In the genomic region with DNA sequence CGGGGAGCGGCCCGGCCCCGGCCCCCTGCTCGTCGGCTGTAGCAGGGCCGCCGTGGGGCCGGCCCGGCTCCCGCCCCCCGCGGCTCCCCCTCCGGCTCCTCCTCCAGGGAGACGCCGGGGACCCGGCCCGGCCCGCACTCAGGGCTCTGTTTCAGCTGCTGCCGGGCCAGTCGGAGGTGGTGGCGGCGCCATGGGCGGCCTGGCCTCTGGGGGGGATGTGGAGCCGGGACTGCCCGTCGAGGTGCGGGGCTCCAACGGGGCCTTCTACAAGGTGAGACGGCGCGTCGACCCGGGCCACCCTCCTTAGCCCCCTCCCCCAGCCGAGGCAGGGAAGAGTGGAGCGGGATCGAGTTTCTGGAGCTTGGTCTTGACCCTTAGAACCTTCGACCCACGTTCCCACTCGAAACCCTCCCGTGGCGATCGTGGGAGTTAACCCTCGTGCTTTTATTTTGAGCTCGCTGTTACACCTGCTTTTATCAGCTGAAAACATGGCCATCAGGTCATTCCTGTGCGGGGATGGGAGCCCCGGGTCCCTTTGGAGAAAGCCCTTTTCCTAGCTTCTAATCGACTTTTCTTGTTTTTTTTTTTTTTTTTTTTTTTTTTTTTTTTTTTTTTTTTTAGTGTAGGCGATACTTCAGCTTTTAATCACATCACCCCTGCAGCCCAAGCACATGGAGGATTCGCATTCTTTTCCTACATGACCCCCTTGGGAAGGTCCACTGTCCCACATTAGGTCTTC, we compare ENCODE assay signal across 8 mouse cellular contexts. TPM values are rescaled to one million over a fixed set of nuclear protein-coding genes. Genes with fewer than 3 reads are reported as not detected.
A peak's percentile ranks its signal among the peaks of the same experiment; 100 is the strongest.
DNase-seq lines count a peak whose midpoint lies in the region; ATAC-seq and TF ChIP-seq lines count a peak whose summit lies in the region.

No protein-coding gene starts in this region.

- no peaks in the 10 kb centered on the region for H3K27me3 ChIP-seq in kidney, adult 2 months (replicated peaks; ENCODE audit: control insufficient read depth, insufficient read depth, low read length)
- H3K27me3 ChIP-seq in hindbrain, embryonic 13.5 days, result no peaks in the 10 kb centered on the region
- no peaks in the 10 kb centered on the region for H3K27me3 ChIP-seq in liver, embryonic 16.5 days (ENCODE audit: control insufficient read depth, insufficient read depth, low read depth, low read length)
- H3K27me3 ChIP-seq in neural tube, embryonic 15.5 days (replicated peaks), result no peaks in the 10 kb centered on the region

- ATAC-seq in hindbrain, embryonic 13.5 days (ENCODE audit: low FRiP score), result peak; percentile 64
- peak; percentile 51 for ATAC-seq in liver, embryonic 16.5 days (ENCODE audit: low read depth)
- ATAC-seq in neural tube, embryonic 15.5 days (ENCODE audit: low FRiP score), result peak; percentile 45

- H3K9ac ChIP-seq in hindbrain, embryonic 13.5 days, result peak overlapping the region; percentile 97
- peak overlapping the region; percentile 98 for H3K9ac ChIP-seq in liver, embryonic 16.5 days (ENCODE audit: low read depth, low read length)
- peak overlapping the region; percentile 97 for H3K9ac ChIP-seq in neural tube, embryonic 15.5 days (replicated peaks)

- no peaks in the 10 kb centered on the region; the same call in 1 of the 2 replicates for H3K36me3 ChIP-seq in kidney, adult 2 months (ENCODE audit: control insufficient read depth, insufficient read depth, low read length)
- peaks cover 5% of the 10 kb centered on the region; the same call in 1 of the 2 replicates for H3K36me3 ChIP-seq in hindbrain, embryonic 13.5 days
- no peaks in the 10 kb centered on the region for H3K36me3 ChIP-seq in liver, embryonic 16.5 days (ENCODE audit: control insufficient read depth, insufficient read depth)
- no peaks in the 10 kb centered on the region for H3K36me3 ChIP-seq in neural tube, embryonic 15.5 days

- DNase-seq in kidney, adult 2 months, result no peak
- no peak for DNase-seq in kidney, postnatal 14 days
- DNase-seq in ES-CJ7 (ENCODE audit: low read depth, low spot score), result peak; percentile 51
- no peak for DNase-seq in right cerebral cortex, postnatal 4 days

- no peak for TF ChIP-seq POLR2A in kidney, adult 2 months (IDR thresholded peaks at IDR 0.05; ENCODE audit: low read depth, low read length)
- no peak for TF ChIP-seq POLR2A in embryonic fibroblast, embryonic 13.5 days (IDR thresholded peaks at IDR 0.05; ENCODE audit: low read depth, low read length)

- peak overlapping the region; percentile 59 for H3K27ac ChIP-seq in kidney, adult 2 months (ENCODE audit: insufficient read depth, low read depth, low read length)
- H3K27ac ChIP-seq in embryonic fibroblast, embryonic 13.5 days (ENCODE audit: insufficient read depth, low read length), result peak overlapping the region; percentile 57
- H3K27ac ChIP-seq in hindbrain, embryonic 13.5 days, result peak overlapping the region; percentile 98
- peak overlapping the region; percentile 95 for H3K27ac ChIP-seq in liver, embryonic 16.5 days (ENCODE audit: low read length)
- peak overlapping the region; percentile 96 for H3K27ac ChIP-seq in neural tube, embryonic 15.5 days (replicated peaks)

- H3K9me3 ChIP-seq in hindbrain, embryonic 13.5 days, result no peaks in the 10 kb centered on the region
- H3K9me3 ChIP-seq in liver, embryonic 16.5 days (replicated peaks; ENCODE audit: control insufficient read depth, low read length), result no peaks in the 10 kb centered on the region
- H3K9me3 ChIP-seq in neural tube, embryonic 15.5 days (replicated peaks), result no peaks in the 10 kb centered on the region

- peak overlapping the region; percentile 82 for H3K4me2 ChIP-seq in hindbrain, embryonic 13.5 days
- peak overlapping the region; percentile 86 for H3K4me2 ChIP-seq in liver, embryonic 16.5 days (ENCODE audit: low read depth, low read length)
- peak overlapping the region; percentile 76 for H3K4me2 ChIP-seq in neural tube, embryonic 15.5 days

- WGBS in kidney, adult 2 months, result under 1% methylated on average over 50 of the region's 50 CpGs
- WGBS in hindbrain, embryonic 13.5 days, result under 1% methylated on average over 41 of the region's 50 CpGs
- WGBS in liver, embryonic 16.5 days (ENCODE audit: insufficient replicate concordance), result under 1% methylated on average over 38 of the region's 50 CpGs
- under 1% methylated on average over 30 of the region's 50 CpGs for WGBS in neural tube, embryonic 15.5 days

- TF ChIP-seq CTCF in kidney, adult 2 months (conservative IDR thresholded peaks at IDR 0.05; ENCODE audit: insufficient read depth, insufficient read length, low read depth, low read length), result no peak
- no peak for TF ChIP-seq CTCF in embryonic fibroblast, embryonic 13.5 days (IDR thresholded peaks at IDR 0.05; ENCODE audit: borderline replicate concordance, insufficient read depth, low read length)

- H3K4me3 ChIP-seq in kidney, adult 2 months (ENCODE audit: insufficient read depth, low read depth, low read length), result peak overlapping the region; percentile 96
- peak overlapping the region; percentile 88 for H3K4me3 ChIP-seq in embryonic fibroblast, embryonic 13.5 days (ENCODE audit: insufficient read depth, low read length)
- H3K4me3 ChIP-seq in hindbrain, embryonic 13.5 days, result peak overlapping the region; percentile 87
- H3K4me3 ChIP-seq in liver, embryonic 16.5 days (ENCODE audit: low read depth, low read length), result peak overlapping the region; percentile 94
- peak overlapping the region; percentile 88 for H3K4me3 ChIP-seq in neural tube, embryonic 15.5 days (replicated peaks)

- peaks cover 3% of the 10 kb centered on the region; the same call in 1 of the 2 replicates for H3K4me1 ChIP-seq in kidney, adult 2 months (ENCODE audit: control insufficient read depth, insufficient read depth, low read length)
- H3K4me1 ChIP-seq in embryonic fibroblast, embryonic 13.5 days (ENCODE audit: control insufficient read depth, insufficient read depth, low read length), result 0 out of 2 replicates have a peak, but pooled peaks cover 2% of the 10 kb centered on the region
- H3K4me1 ChIP-seq in hindbrain, embryonic 13.5 days (replicated peaks), result peaks cover 34% of the 10 kb centered on the region
- peaks cover 27% of the 10 kb centered on the region for H3K4me1 ChIP-seq in liver, embryonic 16.5 days (ENCODE audit: control insufficient read depth, low read depth, low read length)
- peaks cover 34% of the 10 kb centered on the region for H3K4me1 ChIP-seq in neural tube, embryonic 15.5 days

RNA-seq across cellular contexts. Expression of gene Fxr2, which starts 0.5 kb away (rescaled TPM):
- polyA plus RNA-seq in kidney, adult 2 months (2012; rRNA removed), result 49.9 and 50.8 TPM in 2 replicates
- 63.5 and 71.7 TPM in 2 replicates for polyA plus RNA-seq in embryonic fibroblast, embryonic 13.5 days (2011; ENCODE audit: insufficient read length, low read depth, missing spikeins)
- 40.5 and 52.0 TPM in 2 replicates for polyA plus RNA-seq in hindbrain, embryonic 13.5 days (2015; fragmentation: Nextera tagmentation; extraction: Ambion mirVana)
- 7.0 and 8.1 TPM in 2 replicates for polyA plus RNA-seq in liver, embryonic 16.5 days (2015; fragmentation: Nextera tagmentation; extraction: Ambion mirVana)
- polyA plus RNA-seq in neural tube, embryonic 15.5 days (2015; fragmentation: Nextera tagmentation; extraction: Ambion mirVana), result 32.5 and 38.7 TPM in 2 replicates

RNA-seq across cellular contexts. Expression of gene Sat2, which starts 11.5 kb away (rescaled TPM):
- polyA plus RNA-seq in kidney, adult 2 months (2012; rRNA removed), result 16.7 and 18.8 TPM in 2 replicates
- polyA plus RNA-seq in embryonic fibroblast, embryonic 13.5 days (2011; ENCODE audit: insufficient read length, low read depth, missing spikeins), result 11.7 and 13.6 TPM in 2 replicates
- polyA plus RNA-seq in hindbrain, embryonic 13.5 days (2015; fragmentation: Nextera tagmentation; extraction: Ambion mirVana), result 28.0 and 28.1 TPM in 2 replicates
- polyA plus RNA-seq in liver, embryonic 16.5 days (2015; fragmentation: Nextera tagmentation; extraction: Ambion mirVana), result 10.4 and 11.5 TPM in 2 replicates
- 22.0 and 24.7 TPM in 2 replicates for polyA plus RNA-seq in neural tube, embryonic 15.5 days (2015; fragmentation: Nextera tagmentation; extraction: Ambion mirVana)

RNA-seq across cellular contexts. Expression of gene Shbg, which starts 15.6 kb away (rescaled TPM):
- 0.42 and 0.48 TPM in 2 replicates for polyA plus RNA-seq in kidney, adult 2 months (2012; rRNA removed)
- polyA plus RNA-seq in embryonic fibroblast, embryonic 13.5 days (2011; ENCODE audit: insufficient read length, low read depth, missing spikeins), result not detected in 2 replicates
- not detected in 2 replicates for polyA plus RNA-seq in hindbrain, embryonic 13.5 days (2015; fragmentation: Nextera tagmentation; extraction: Ambion mirVana)
- 26.2 and 27.9 TPM in 2 replicates for polyA plus RNA-seq in liver, embryonic 16.5 days (2015; fragmentation: Nextera tagmentation; extraction: Ambion mirVana)
- not detected in 2 replicates for polyA plus RNA-seq in neural tube, embryonic 15.5 days (2015; fragmentation: Nextera tagmentation; extraction: Ambion mirVana)

RNA-seq across cellular contexts. Expression of gene Sox15, which starts 21.8 kb away (rescaled TPM):
- polyA plus RNA-seq in kidney, adult 2 months (2012; rRNA removed), result 0.58 and 0.70 TPM in 2 replicates
- polyA plus RNA-seq in embryonic fibroblast, embryonic 13.5 days (2011; ENCODE audit: insufficient read length, low read depth, missing spikeins), result not detected in 2 replicates
- not detected in 2 replicates for polyA plus RNA-seq in hindbrain, embryonic 13.5 days (2015; fragmentation: Nextera tagmentation; extraction: Ambion mirVana)
- 0.11 TPM in 1 of 2 replicates, not detected in the other for polyA plus RNA-seq in liver, embryonic 16.5 days (2015; fragmentation: Nextera tagmentation; extraction: Ambion mirVana)
- polyA plus RNA-seq in neural tube, embryonic 15.5 days (2015; fragmentation: Nextera tagmentation; extraction: Ambion mirVana), result not detected in 2 replicates

RNA-seq across cellular contexts. Expression of gene Atp1b2, which starts 27.6 kb away (rescaled TPM):
- polyA plus RNA-seq in kidney, adult 2 months (2012; rRNA removed), result 20.0 and 22.5 TPM in 2 replicates
- polyA plus RNA-seq in embryonic fibroblast, embryonic 13.5 days (2011; ENCODE audit: insufficient read length, low read depth, missing spikeins), result 0.58 and 2.7 TPM in 2 replicates
- 27.6 and 29.7 TPM in 2 replicates for polyA plus RNA-seq in hindbrain, embryonic 13.5 days (2015; fragmentation: Nextera tagmentation; extraction: Ambion mirVana)
- 11.2 and 12.6 TPM in 2 replicates for polyA plus RNA-seq in liver, embryonic 16.5 days (2015; fragmentation: Nextera tagmentation; extraction: Ambion mirVana)
- 76.7 and 77.0 TPM in 2 replicates for polyA plus RNA-seq in neural tube, embryonic 15.5 days (2015; fragmentation: Nextera tagmentation; extraction: Ambion mirVana)

Comparison
In these comparisons a context has a peak if more than half of its experiments do, and no peak if none do; other contexts are left out.
1. RNA of gene Shbg, which starts 15.6 kb away (polyA plus RNA-seq): 26.2 to 27.9 TPM in liver, embryonic 16.5 days; 0.42 to 0.48 TPM in kidney, adult 2 months, not detected in embryonic fibroblast, embryonic 13.5 days, not detected in hindbrain, embryonic 13.5 days and not detected in neural tube, embryonic 15.5 days; every median in the first group is over 10 times any median in the second.
2. Peak in every context shown above with its lines, with median percentiles within 50 percentile points of each other: H3K27ac ChIP-seq, H3K4me3 ChIP-seq, ATAC-seq, H3K4me2 ChIP-seq and H3K9ac ChIP-seq.